Mouse (Mus musculus) limb, embryonic 11.5 days (tissue): ENCODE measurements around the gene Cnnm1. TPM values are rescaled to one million over a fixed set of nuclear protein-coding genes. Genes with fewer than 3 reads are reported as not detected.

ENCODE experiments used
- ATAC-seq: fragments of 200-750 bp; cut with Nextera tagmentation; 2 replicates; pipeline ENCODE4 v1.8.0; 2017; ENCODE audit warnings: low read depth; ENCODE audit not compliant: insufficient number of reproducible peaks, low FRiP score, low TSS enrichment
- DNase-seq: peaks from one replicate; pipeline ENCODE4 v3.0.0-alpha.2; 2015; ENCODE audit warnings: low spot score
- H3K27ac ChIP-seq: fragments of 300-500 bp; sonication (generic); replicated peaks from 2 replicates; pipeline ENCODE4 v1.5.1; 2014; ENCODE audit warnings: low read depth, mild to moderate bottlenecking, low read length
- H3K27me3 ChIP-seq: fragments of 300-500 bp; sonication (generic); 2 replicates; pipeline ENCODE4 v1.6.1; 2014; ENCODE audit warnings: mild to moderate bottlenecking, low read length, mixed read lengths; ENCODE audit not compliant: control insufficient read depth, insufficient read depth
- H3K36me3 ChIP-seq: fragments of 300-500 bp; sonication (generic); 2 replicates; pipeline ENCODE4 v1.6.1; 2014; ENCODE audit warnings: mild to moderate bottlenecking, low read length, moderate library complexity, mixed read lengths; ENCODE audit not compliant: control insufficient read depth, insufficient read depth
- H3K4me1 ChIP-seq: fragments of 300-500 bp; sonication (generic); 2 replicates; pipeline ENCODE4 v1.6.1; 2014; ENCODE audit warnings: low read length, mixed read lengths; ENCODE audit not compliant: control insufficient read depth, insufficient read depth
- H3K4me2 ChIP-seq: fragments of 300-500 bp; sonication (generic); 2 replicates; pipeline ENCODE4 v1.6.1; 2014; ENCODE audit warnings: low read depth, mild to moderate bottlenecking, moderate library complexity; ENCODE audit not compliant: severe bottlenecking
- H3K4me3 ChIP-seq: fragments of 300-500 bp; sonication (generic); 2 replicates; pipeline ENCODE4 v1.5.1; 2014; ENCODE audit warnings: low read depth, low read length
- H3K9ac ChIP-seq: fragments of 300-500 bp; sonication (generic); 2 replicates; pipeline ENCODE4 v1.6.1; 2014; ENCODE audit warnings: mild to moderate bottlenecking, low read length
- H3K9me3 ChIP-seq: fragments of 300-500 bp; sonication (generic); 2 replicates; pipeline ENCODE4 v1.6.1; 2016; ENCODE audit warnings: low read length; ENCODE audit not compliant: control insufficient read depth
- WGBS: fragments of 180-500 bp; shearing (Covaris S2); extraction: QIAGEN DNeasy Blood & Tissue Kit; methylation state at CpG from one replicate; pipeline ENCODE4 v1.1.7; 2014; 5-methylcytosine and 5-hydroxymethylcytosine counted together
- polyA plus RNA-seq: library from polyadenylated mRNA; unstranded; fragments of >200 nt; fragmentation: Nextera tagmentation; extraction: Ambion mirVana; gene quantifications from 2 replicates; pipeline ENCODE4 v1.2.1, GENCODE M21; 2014

The Cnnm1 gene
- polyA plus RNA-seq, 1 experiment from 2014 or later: 0.48 TPM

- peaks cover 10% of the 10 kb centered on the region for H3K36me3 ChIP-seq
- no peak for DNase-seq
- H3K4me3 ChIP-seq: no peak overlapping the region
- H3K27ac ChIP-seq: no peak overlapping the region
- WGBS: 88% methylated on average over 12 of the region's 12 CpGs
- H3K9me3 ChIP-seq: no peaks in the 10 kb centered on the region
- no peaks in the 10 kb centered on the region for H3K4me1 ChIP-seq
- H3K27me3 ChIP-seq: no peaks in the 10 kb centered on the region
- H3K9ac ChIP-seq: no peak overlapping the region
- H3K4me2 ChIP-seq: no peak overlapping the region
- no peak for ATAC-seq
Observed at GRCm38 (mm10) chr19:43505441-43505840, 65.2 kb downstream of the Cnnm1 start.

DNA sequence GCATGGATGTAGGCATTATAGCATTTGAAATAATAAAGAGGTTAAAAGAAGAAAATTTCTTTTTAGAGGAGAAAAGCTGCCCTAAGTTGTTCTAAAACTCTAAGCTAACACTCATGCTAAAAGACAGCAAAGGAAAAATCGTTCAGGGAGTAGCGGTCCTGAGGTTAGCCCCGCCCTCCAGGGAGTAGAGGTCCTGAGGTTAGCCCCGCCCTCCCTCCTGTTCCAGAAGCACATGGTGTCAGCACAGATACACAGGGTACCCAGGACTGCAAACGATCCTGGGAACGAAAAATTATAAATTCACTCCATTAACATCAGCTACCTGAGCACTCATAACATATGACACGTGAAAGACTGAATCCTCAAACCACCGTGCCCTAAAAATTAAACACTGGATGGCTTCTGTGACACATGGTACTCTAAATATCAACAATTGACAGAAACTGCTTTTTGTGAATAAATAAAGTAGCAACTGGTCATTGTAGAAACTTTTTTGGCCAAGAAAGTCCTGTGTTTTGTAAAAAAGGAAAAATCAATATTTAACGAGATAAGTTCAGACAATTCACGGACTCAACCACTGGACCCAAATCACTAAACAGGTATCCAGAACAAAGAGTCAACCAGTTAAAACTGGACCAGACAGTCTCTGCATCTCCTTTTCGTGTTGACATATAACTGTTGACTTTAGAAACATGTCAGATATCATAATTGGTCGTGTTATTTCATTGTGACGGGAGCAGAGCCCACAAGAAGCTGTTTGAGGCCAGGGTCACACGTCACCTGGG, 70.4 kb downstream of the Cnnm1 start:
- H3K4me2 ChIP-seq: no peak overlapping the region

GRCm38 (mm10) chr19:43511621-43512620, 71.7 kb downstream of the Cnnm1 start:
- no peak for ATAC-seq
- WGBS: 84% methylated on average over 22 of the region's 22 CpGs

More for the DNA sequence above, 70.4 kb downstream of the Cnnm1 start:
- Histone ChIP-seq H3K9ac (no peak overlapping the region), H3K27me3 (no peaks in the 10 kb centered on the region), H3K36me3 (peaks cover 7% of the 10 kb centered on the region; the same call in 1 of the 2 replicates), H3K27ac (no peak overlapping the region), H3K4me1 (no peaks in the 10 kb centered on the region), H3K9me3 (no peaks in the 10 kb centered on the region), H3K4me3 (no peak overlapping the region)
- WGBS: 93% methylated on average over 14 of the region's 14 CpGs
- ATAC-seq (no peak), DNase-seq (no peak)

DNA sequence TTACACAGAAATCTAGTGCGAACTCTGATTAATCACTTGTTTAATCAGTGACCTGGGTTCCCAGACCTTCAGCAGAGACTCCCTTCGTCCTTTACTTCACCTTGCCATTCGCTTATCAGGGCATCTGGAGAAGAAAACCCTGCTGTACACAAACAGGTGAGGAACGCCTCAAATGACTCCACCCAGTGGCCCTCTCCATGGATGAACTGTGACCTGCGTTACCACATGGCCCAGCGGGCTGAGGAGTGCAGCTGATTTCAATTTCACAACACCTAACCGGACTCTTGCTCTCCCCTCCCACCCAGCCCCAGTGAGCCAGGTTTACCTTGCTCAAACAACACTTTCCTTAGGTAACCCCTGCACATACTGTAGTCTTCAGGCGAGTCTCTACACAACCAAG, 73.6 kb downstream of the Cnnm1 start:
- no peak for ATAC-seq
- WGBS: 90% methylated on average over 8 of the region's 8 CpGs
- Histone ChIP-seq H3K4me1 (no peaks in the 10 kb centered on the region), H3K27ac (no peak overlapping the region), H3K36me3 (peaks cover 2% of the 10 kb centered on the region; the same call in 1 of the 2 replicates), H3K4me3 (no peak overlapping the region), H3K9ac (no peak overlapping the region), H3K4me2 (no peak overlapping the region), H3K27me3 (no peaks in the 10 kb centered on the region), H3K9me3 (no peaks in the 10 kb centered on the region)
- DNase-seq: no peak

More at GRCm38 (mm10) chr19:43511621-43512620, 71.7 kb downstream of the Cnnm1 start:
- Histone ChIP-seq H3K9me3 (no peaks in the 10 kb centered on the region), H3K36me3 (peaks cover 3% of the 10 kb centered on the region; the same call in 1 of the 2 replicates), H3K4me2 (no peak overlapping the region), H3K27me3 (no peaks in the 10 kb centered on the region), H3K4me3 (no peak overlapping the region), H3K9ac (no peak overlapping the region), H3K4me1 (no peaks in the 10 kb centered on the region), H3K27ac (no peak overlapping the region)
- DNase-seq: no peak

DNA sequence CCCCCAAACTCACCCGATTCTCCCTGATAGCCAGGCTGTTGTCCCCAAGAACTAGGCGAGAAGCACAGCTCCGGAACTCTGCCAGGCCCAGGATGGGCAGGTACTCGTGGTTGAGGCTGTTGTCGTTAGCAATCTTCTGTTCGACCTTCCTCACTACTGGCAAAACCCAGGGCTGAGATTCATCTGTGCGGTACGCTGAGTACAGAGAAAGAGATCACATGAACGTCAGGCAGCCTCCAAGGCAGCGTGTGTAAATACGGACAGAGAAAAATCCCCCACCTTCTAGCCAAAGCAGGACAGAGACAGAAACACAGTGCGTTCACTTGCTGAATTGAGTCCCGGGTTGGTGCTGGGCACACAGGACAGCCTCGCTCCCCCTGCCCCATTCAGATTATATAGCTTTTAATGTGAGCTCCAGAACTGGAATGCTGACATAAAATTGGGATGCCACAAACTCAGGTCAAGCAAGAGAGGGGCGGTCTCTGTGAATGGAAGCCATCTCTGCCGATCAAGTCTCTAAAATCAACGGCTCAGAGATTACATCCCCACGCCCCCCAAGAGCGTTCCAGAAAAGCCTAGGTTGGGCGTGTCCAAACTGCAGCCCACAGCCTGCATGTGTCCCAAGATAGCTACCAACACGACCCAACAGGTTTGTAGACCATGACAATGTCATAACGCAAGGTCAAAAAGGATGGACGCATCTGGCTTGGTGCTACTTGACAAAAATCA, 75.6 kb downstream of the Cnnm1 start:
- Histone ChIP-seq H3K9me3 (no peaks in the 10 kb centered on the region), H3K4me1 (no peaks in the 10 kb centered on the region), H3K4me3 (no peak overlapping the region), H3K27me3 (no peaks in the 10 kb centered on the region), H3K4me2 (no peak overlapping the region), H3K27ac (no peak overlapping the region), H3K36me3 (peaks cover 2% of the 10 kb centered on the region; the same call in 1 of the 2 replicates), H3K9ac (no peak overlapping the region)
- no peak for ATAC-seq
- 95% methylated on average over 23 of the region's 23 CpGs for WGBS
- DNase-seq: no peak

DNA sequence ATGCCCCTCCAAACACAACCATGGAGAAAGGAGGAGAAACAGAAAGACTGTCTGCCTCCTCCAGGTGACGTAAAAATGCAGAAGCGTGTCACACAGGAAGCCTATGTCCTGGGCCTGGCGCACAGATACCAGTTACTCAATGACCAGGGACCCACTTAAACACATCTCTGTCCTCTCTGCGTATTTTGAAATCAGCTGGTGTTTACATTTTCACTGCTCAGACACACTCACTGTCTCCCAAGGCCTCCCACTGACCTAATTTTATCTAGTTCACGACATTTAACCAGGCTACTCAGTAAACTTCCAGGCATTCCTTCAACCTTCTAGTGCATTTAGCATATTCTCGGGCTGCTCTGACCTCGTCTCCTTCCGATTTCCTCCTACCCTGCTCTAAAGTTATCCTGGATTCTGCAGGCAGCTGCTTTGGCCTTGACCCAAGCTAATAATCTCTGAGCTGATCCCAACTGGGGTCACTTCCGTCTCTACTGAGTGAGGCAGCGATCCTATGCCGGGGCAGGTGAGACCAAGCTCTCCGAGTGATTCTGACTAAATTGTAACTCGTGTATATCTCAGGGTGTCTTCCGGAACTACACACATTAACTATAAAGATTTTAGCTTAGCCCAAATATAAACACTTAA, 76.3 kb downstream of the Cnnm1 start:
- Histone ChIP-seq H3K4me1 (no peaks in the 10 kb centered on the region), H3K27ac (no peak overlapping the region), H3K36me3 (peaks cover 2% of the 10 kb centered on the region; the same call in 1 of the 2 replicates), H3K4me2 (no peak overlapping the region), H3K4me3 (no peak overlapping the region), H3K9ac (no peak overlapping the region), H3K9me3 (no peaks in the 10 kb centered on the region), H3K27me3 (no peaks in the 10 kb centered on the region)
- 90% methylated on average over 14 of the region's 14 CpGs for WGBS
- ATAC-seq: no peak
- DNase-seq: no peak

- no peak overlapping the region for H3K27ac ChIP-seq
- no peak overlapping the region for H3K4me3 ChIP-seq
- no peak overlapping the region for H3K9ac ChIP-seq
- ATAC-seq (no peak), DNase-seq (no peak)
- H3K4me2 ChIP-seq: no peak overlapping the region
- peaks cover 2% of the 10 kb centered on the region; the same call in 1 of the 2 replicates for H3K36me3 ChIP-seq
- H3K27me3 ChIP-seq: no peaks in the 10 kb centered on the region
- no peaks in the 10 kb centered on the region for H3K9me3 ChIP-seq
- no peaks in the 10 kb centered on the region for H3K4me1 ChIP-seq
- 94% methylated on average over 6 of the region's 6 CpGs for WGBS
Observed at GRCm38 (mm10) chr19:43517320-43517719, 77.1 kb downstream of the Cnnm1 start.
